Mouse (Mus musculus) heart, adult 8-10 months (tissue): ENCODE measurements around the gene Slc22a21. TPM values are rescaled to one million over a fixed set of nuclear protein-coding genes. Genes with fewer than 3 reads are reported as not detected.

ENCODE experiments used
- DNase-seq: peaks from one replicate; pipeline ENCODE4 v3.0.0; 2022; ENCODE audit warnings: low spot score
- total RNA-seq, 4 experiments: library from RNA; stranded (reverse); gene quantifications; 2 replicates each; pipeline ENCODE4 v1.2.4; 2022

The Slc22a21 gene
- total RNA-seq, 4 experiments from 2014 or later, result 1.8 to 2.0 (median 1.9) TPM

GRCm38 (mm10) chr11:53903781-53904533, 76.2 kb downstream of the Slc22a21 start:
- DNase-seq, result no peak

- no peak for DNase-seq
Measured at GRCm38 (mm10) chr11:53902741-53903140, 77.4 kb downstream of the Slc22a21 start.

- DNase-seq, result no peak
Measured at GRCm38 (mm10) chr11:53900991-53901390, 79.1 kb downstream of the Slc22a21 start.

- no peak for DNase-seq
Measured at GRCm38 (mm10) chr11:53899981-53900380, 80.2 kb downstream of the Slc22a21 start.

Other genes with a start within 250 kb of the Slc22a21 start
- 10 to 100 TPM; 15.7 to 20.1 (median 17.2) TPM for gene Irf1, start 210.3 kb downstream of the Slc22a21 start, total RNA-seq
- gene Gm17334, start 207.1 kb downstream of the Slc22a21 start, total RNA-seq, result under 1 TPM; 0.40 to 0.60 (median 0.45) TPM
- gene Gm12216, start 121.1 kb downstream of the Slc22a21 start, total RNA-seq, result 1 to 10 TPM; 1.2 to 3.0 (median 2.1) TPM
- 10 to 100 TPM; 19.8 to 26.2 (median 23.5) TPM for gene Slc22a5, start 88.7 kb downstream of the Slc22a21 start, total RNA-seq
- gene Slc22a4, start 47.8 kb upstream of the Slc22a21 start, total RNA-seq, result 1 to 10 TPM; 4.8 to 7.1 (median 5.4) TPM
- gene Pdlim4, start 88.7 kb upstream of the Slc22a21 start, total RNA-seq, result 10 to 100 TPM; 29.1 to 39.9 (median 35.2) TPM
- 10 to 100 TPM; 57.4 to 71.1 (median 64.1) TPM for gene P4ha2, start 119.8 kb upstream of the Slc22a21 start, total RNA-seq